Mouse (Mus musculus) hindlimb bud, embryonic 11.5 days (tissue): Measurements from ENCODE around the gene Prkch.

Source experiments
- DNase-seq: peaks from one replicate; pipeline ENCODE4 v3.0.0-alpha.2; 2012; ENCODE audit warnings: low read depth, low spot score; ENCODE audit errors: extremely low spot score

The Prkch gene

DNA sequence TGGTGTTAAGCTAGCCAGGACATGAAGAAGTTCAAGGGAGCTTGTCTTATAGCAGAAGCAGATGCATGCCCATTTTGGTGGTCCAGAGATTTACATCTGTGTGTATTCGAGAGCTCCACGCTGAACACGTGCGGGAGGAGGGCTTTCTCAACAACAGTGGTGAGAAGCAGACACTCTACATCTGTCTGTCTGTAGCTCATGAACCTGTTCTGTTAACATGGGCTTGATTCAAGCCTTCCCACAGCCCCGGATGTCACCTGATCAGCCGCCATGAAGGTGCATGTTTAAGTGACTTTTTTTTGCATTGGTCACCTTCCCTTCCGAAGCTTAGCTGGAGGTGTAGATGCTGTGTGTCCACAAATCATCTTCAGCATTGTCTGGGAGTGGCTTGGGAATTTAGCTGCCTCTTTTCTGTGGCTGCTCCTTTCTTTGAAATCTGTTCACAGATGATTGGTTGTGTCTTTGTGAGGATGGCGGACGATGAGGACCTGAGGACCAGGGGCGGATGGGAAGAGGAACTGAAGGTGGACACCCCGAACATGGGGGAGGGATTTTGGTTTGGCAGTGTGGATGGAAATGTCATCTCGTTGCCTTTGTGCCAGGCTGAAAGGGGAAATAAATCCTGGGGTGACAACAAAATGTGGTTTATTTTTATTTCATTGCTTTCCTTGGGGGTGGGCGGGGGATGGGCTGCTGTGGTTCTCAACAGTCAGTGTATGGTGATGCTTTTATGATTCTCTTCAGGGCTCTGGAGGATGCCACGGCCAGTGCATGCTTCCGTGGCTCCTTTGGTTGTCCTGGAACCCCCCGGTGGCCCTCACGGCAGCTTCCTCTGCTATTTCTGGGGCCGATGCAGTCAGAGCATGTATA lies 25.3 kb downstream of the Prkch start:
- no peak for DNase-seq

DNA sequence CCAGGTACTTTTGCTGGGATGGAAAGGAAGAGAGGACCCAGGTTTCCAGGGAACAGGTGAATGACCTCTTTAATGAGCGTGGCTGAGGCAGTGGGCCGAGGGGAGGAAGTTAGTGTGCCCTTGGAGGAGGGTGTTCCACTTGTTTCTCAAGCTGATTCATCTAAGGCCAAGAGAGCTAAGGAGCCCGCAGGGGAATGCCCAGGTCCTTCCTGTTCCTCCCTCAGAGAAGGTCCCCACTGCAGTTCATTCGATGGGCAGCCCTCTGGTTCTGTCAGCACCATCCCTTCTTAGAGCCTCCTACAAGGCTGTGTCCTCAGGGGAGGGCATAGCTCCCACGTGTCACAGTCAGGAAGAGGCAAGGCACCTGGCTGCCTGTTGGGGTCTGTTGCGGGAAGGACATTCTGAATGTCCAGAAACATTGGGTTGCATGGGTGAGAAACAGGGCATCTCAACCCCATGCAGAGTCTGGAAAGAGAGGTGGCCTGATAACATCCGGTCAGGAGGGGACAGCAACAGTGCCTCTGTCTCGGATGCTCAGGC lies 26.3 kb downstream of the Prkch start:
- DNase-seq, result no peak

GRCm38 (mm10) chr12:73611741-73612140 lies 27.1 kb downstream of the Prkch start:
- DNase-seq, result no peak

DNA sequence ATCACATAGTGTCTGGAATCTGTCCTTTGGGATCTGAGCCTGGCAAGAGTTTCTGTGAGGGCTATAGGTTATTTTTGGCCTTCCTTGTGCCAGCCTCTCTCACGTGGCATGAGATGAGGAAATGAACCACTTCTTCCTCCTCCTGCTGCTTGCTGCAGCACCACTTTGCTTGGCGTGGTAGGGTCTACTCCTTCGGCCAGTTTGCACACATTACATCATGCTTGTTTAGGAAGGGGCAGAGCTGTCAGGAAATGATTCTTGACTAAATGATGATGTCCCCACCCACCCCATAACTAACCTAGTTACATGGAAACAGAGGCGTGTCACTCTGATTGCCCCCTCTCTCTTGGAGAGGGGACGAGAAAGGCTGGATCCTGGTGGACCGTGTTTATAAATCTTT lies 28.6 kb downstream of the Prkch start:
- no peak for DNase-seq

GRCm38 (mm10) chr12:73617652-73618051 lies 33.1 kb downstream of the Prkch start:
- DNase-seq, result no peak

- no peak for DNase-seq
Observed at GRCm38 (mm10) chr12:73625277-73626032, 40.9 kb downstream of the Prkch start.

GRCm38 (mm10) chr12:73627902-73628301 lies 43.3 kb downstream of the Prkch start:
- DNase-seq, result no peak

- DNase-seq, result no peak
Observed at GRCm38 (mm10) chr12:73630596-73630995, 46.0 kb downstream of the Prkch start.

- no peak for DNase-seq
Observed at GRCm38 (mm10) chr12:73631148-73631547, 46.6 kb downstream of the Prkch start.

DNA sequence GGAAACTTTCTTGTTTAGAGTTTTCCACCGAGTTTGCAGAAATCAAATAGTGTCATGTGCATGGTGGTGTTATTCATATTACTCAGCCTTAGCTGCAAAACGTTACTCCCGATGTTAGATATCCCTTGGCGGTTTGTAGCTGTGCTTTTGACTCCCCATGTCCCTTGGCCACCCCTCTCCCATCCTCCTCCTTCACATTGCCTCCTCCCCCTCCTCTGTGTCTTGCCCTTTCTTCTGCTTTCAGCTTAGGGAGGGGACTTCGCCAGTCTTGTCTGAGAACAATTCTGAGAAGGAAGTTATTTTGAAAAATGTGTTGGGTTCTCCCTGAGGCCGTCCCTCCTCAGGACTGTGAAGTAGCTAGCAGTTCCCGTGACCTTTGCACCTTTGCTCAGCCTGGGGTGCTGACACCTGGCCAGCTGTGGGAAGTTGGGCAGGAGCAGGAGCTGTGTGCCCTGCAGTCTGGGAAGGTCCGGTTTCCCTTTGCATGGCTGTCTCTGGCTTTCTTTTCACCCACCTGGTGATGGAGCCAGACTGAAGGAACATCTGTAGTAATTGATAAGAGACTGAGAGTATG lies 48.2 kb downstream of the Prkch start:
- no peak for DNase-seq

GRCm38 (mm10) chr12:73633707-73634106 lies 49.1 kb downstream of the Prkch start:
- no peak for DNase-seq

GRCm38 (mm10) chr12:73639571-73639970 lies 55.0 kb downstream of the Prkch start:
- DNase-seq, result no peak

DNA sequence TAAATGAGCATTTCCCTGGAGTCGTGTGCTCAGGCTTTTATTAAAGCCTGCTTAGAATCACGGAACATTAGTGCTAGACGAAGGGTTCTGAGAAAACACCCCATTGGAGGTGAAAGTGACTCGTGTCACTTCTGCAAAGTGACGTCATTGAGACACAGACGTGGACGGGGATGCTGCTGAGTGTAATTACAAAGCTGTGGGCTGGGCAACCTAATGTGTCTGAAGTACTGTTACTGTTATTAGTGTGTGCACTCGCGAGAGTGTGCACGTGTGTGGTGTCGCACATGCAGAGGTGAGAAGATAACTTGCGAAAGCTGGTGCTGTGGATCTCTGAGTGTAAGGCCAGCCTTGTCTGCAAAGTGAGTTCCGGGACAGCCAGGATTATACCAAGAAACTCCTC lies 56.6 kb downstream of the Prkch start:
- no peak for DNase-seq

DNA sequence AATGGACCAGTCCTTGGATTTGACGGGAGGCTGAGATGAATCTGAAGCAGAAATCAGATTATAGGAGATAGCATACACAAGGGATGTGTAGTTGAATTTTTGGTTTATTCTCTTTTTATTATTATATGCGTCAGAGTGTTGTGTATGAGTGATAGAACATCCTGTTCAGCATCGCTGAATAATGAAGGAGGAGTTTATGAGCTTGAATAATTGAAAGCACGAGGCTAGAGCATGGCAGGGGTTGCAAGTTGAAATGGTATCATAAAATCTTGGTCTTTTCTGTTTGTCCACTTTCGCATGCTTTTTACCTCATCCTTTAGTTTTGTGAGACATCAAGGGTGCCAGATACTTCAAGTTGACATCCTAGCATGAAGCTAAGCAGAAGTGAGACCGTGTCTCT lies 60.6 kb downstream of the Prkch start:
- no peak for DNase-seq

- DNase-seq, result no peak
Observed at GRCm38 (mm10) chr12:73647686-73648085, 63.1 kb downstream of the Prkch start.

DNA sequence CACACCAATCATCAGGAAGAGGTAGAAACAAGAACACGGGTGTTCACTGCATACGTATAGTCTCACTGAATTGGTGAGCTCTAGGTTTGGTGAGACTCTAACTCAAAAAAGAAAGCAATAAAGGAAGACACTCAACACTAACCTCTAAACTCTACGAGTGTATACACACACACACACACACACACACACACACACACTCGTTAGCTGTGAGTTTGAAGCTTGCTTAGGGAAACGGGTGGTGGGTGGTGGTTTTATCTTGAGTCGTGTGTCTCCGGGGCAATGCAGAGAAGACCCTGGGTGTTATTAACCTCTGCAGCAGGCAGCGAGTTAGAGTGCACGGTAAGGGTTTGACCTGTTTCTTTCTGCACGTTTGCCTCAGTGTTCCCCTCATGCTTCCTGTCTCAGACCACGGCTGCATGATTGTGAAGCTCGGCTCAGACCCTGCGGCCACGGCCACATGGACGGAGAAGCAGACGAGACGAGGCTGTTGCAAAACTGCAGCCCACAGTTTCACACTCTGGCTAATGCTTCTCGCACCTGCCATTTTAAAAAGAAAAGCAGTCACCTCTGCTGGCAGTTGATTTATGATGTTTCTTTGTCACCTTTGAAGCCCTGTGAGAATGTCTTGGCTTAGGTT lies 72.1 kb downstream of the Prkch start:
- no peak for DNase-seq

DNA sequence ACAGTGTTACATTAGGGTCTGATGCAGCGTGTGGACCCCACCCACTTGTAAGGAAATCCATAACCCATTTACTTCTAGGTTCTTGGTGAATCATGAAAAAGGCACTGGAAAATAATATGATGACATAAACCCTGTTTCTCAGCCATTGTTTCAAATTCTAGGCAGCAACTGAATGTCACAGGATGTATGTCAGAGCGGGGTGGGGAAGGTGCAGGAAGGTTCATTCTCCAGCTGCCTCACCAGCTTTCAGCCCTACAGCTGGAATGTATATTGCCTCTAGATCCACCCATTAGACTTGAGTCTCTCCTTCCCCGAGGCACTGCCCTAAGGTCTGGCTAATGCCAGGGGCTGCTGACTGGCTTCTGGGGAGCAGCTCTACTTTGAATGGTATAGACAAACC lies 78.8 kb downstream of the Prkch start:
- DNase-seq, result no peak

GRCm38 (mm10) chr12:73666701-73667100 lies 82.1 kb downstream of the Prkch start:
- DNase-seq, result no peak

- no peak for DNase-seq
Observed at GRCm38 (mm10) chr12:73667607-73668006, 83.0 kb downstream of the Prkch start.

DNA sequence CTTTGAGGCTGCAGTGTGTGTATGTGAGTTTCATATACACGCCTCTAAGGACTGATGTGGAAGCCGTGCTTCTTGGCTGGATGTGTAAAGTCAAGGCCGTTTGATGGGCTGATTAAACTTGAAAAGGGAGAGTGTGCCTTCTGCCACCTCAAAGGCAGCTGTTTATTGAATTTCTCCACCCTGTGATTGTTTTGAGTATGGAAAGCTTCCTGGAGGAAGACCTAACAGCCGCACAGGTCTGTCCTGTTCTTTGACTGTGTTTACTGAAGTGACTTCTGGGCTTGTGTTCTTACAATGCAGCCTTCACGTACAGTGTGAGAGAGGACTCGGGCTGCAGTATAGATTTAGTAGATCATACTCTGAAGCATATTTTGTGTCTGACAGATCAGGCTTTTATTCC lies 86.1 kb downstream of the Prkch start:
- DNase-seq, result no peak

DNA sequence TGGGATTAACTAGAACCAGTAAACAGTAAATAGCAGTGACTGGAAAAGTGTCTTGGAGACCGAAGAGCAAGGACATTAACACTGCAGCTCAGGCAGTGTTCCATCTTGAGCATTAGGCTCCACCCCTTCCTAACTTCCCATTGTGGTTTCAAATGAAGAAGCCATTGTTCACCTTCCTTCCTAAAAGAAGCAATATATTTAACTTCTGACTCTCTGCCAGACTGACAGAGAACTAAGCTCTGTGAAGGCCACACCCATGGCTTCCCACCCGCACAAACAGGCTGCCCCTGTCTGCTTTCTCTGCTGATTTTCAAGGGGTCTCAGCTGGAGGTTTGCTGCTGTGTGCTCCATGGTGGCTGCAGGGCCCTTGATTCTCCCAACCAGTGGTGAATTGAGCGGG lies 86.9 kb downstream of the Prkch start:
- no peak for DNase-seq
